Mouse (Mus musculus) T-helper 1 cell (primary cell): Measurements from ENCODE around the gene Pcbd1.
"Not testable (repeated sequence)": the region's sequence is repeated elsewhere in the genome, so short reads cannot be mapped to it uniquely, and the experiment has no call there.

ENCODE experiments used
- in situ Hi-C: fragments of 300-600 bp; cut with MboI, MseI; formaldehyde crosslinking; loops from one replicate; pipeline ENCODE4 v1.15.1; 2025; ENCODE audit warnings: high pct_unique_total_duplicates

The Pcbd1 gene

DNA sequence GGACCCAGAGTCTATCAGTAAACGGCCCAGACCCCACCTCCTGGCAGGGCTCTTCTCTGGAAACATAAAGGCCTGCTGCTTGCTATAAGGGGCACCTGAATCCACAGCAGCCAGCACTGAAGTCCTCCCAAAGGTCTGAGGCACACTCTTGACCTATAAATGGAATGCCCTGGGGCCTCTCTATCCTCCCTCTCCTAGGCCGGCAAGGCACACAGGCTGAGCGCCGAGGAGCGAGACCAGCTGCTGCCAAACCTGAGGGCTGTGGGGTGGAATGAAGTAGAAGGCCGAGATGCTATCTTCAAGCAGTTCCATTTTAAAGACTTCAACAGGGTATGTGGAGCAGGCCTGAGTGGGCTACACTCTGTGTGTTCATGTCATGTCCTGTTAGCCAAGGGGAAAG, 2.7 kb downstream of the Pcbd1 start:
- in situ Hi-C loops: no loop called here

DNA sequence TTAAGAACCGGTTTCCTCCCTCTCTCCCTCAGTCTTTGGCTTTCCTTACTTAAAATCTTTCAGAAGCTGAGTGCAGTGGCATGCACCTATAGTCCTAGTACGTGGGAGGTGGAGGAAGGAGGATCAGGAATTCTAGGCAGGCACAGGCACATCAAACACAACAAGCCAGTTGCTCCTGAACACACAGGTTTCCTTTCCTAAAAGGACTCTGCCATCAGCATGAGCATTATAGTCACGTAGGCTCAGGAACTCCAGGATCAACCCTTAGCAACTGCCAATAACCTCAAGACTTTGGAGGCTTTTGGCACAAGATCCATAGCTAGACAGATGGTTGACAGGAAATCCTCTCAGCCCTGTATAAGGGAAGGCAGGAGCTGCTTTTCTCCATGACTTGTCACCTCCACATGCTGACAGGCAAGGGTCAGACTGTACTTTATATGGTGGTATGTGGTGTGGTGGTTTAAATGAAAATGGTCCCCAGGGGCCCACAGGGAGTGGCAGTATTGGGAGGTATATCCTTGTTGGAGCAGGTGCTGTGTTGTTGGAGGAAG, 14.5 kb downstream of the Pcbd1 start:
- in situ Hi-C loops: no loop called here

DNA sequence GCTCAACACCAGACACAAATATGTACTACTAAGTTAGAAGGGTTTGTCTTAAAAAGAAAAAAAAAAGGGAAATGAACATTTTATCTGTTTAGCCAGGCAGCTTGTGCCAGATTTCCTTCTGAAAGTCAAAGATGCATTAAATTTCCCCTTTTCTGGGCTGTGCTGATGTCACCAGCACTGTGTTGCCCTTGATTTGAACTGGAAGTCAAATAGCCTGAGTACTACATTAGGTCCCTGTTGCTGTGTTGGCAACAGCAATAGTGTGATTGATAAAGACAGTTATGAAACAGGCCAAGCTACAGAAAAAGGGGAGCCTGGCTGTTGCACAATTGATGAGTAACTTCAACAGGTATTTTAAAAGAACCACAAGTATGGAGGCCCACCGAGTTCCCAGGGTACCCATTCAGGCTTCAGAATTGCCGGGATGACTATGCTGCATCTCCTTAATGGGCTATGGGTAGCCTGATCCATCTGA, 25.2 kb downstream of the Pcbd1 start:
- in situ Hi-C loops: no loop called here

DNA sequence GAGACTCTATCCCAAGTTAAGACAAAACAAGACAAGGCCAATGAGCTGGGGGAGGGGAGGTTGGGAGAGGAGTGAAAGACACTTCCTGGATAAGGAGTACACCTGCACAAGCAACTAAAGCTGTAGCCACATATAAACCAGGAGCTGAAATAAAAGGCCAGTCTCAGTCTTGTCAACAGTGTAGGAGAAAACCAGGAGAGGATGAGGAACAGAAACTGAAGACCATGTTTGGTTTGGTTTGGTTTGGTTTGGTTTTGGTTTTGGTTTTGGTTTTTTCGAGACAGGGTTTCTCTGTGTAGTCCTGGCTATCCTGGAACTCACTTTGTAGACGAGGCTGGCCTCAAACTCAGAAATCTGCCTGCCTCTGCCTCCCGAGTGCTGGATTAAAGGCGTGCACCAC, 32.6 kb downstream of the Pcbd1 start:
- in situ Hi-C loops: not testable (repeated sequence)

DNA sequence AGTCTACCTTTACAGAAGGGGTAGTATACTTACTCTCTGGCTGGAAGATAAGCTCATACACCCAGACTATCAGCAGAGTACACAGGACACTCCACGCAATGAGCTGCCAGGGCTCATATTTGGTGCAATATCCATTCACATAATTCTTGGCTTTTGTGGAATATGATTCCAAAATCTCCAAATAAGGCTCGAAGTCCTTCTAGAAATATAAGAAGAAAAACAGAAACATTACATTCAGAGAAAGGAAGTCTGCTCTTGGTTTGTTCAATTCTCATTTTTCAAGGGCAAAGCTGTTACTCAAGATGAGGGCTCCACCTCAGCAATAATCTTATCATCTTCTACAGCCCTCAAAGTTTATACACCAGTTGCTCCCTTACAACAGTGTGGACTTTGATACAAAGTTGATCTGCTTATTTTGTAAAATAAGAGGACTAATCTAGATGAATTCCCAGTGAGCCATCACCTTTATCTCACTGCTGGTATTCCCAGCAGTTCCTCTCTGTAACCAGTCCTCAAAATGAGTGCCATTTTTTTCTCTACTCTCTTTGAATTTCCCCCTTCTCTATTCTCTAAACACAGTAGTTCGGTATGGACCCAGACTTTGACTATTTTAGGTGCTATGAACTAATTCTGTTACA, 34.3 kb downstream of the Pcbd1 start:
- in situ Hi-C loops: no loop called here

DNA sequence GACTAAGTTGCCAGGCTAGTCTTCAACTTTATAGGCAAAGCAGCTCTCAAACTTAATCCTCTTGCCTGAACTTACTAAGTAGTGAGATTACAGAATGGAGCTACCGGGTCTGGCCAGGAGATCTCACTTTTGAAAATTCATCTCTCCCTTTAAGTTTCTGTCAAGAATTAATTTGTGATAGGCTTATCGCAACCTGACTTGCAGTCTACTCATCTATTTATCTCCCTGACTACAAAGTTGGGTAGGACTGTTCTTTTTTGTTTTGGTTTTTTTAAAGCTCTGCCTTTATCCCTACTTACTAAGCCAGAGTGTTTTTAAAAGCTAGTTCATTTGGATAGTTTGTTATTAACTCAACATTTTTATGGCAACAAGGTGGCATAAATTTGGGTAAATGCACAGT, 35.3 kb downstream of the Pcbd1 start:
- in situ Hi-C loops: no loop called here

DNA sequence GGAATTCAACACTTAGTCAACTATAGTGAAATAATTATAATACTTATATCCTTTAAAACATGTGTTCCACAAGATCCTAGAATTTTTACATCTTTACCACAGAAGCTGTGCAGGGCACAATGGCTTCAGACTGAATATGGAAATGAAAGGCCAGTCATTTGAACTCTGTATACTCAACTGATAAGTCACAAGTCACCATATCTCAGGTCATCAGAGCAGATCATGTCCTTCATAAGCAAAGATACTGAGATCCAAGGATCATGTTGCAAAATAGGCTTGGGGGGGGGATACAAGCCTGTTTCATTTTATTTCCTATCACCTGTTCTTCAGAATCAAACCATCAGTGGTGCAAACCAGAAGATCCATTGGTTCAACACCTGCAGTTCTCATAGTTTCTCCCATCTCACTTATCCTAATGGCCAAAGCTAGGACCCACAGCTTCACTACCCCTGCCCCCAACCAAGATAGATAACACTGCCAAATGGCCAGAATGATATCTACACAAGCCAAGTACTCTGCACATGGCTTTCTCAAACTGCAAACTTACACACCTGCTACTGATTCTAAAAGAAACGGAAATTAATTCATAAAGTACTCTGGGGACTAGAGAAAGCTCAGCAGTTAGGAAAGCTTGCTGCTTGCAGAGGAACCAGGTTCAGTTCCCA, 39.7 kb downstream of the Pcbd1 start:
- in situ Hi-C loops: no loop called here

DNA sequence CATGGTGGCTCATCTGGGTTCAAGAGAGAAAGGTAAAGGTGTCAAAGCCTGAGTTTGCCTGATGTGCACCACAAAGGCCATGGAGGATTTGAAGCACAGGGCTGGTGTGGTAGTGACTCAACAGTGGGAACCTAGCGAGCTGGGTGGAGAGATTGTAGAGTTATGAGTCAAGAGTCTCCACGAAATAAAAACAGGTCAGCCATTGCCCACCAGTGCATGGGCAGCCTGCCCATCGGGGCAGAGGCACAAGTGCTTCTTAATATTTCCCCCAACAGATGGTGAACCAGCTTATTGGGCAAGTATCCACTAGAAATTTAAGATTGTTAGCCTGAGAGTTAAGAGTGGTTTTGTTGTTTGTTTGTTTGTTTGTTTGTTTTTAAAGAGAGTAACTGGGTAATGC, 41.8 kb downstream of the Pcbd1 start:
- in situ Hi-C loops: no loop called here

DNA sequence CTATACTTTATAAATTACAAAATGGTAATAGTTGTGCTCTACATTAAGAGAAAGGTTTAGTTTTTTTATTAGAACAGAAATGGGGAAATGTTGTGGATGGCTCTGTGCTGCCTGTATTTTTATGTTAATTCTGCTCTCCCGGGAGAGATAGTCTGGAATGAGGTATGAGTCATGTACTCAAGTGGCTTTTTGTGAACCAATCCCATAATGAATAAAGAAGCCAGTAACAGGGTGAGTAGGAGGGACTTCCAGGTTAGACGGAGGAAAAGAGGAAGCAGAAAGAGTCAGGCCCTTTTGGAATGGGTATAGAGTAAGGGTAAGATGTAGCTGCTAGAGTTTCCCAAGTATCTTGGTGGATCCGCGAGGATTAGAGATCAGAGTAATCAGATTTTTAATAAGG, 44.9 kb downstream of the Pcbd1 start:
- in situ Hi-C loops: no loop called here

DNA sequence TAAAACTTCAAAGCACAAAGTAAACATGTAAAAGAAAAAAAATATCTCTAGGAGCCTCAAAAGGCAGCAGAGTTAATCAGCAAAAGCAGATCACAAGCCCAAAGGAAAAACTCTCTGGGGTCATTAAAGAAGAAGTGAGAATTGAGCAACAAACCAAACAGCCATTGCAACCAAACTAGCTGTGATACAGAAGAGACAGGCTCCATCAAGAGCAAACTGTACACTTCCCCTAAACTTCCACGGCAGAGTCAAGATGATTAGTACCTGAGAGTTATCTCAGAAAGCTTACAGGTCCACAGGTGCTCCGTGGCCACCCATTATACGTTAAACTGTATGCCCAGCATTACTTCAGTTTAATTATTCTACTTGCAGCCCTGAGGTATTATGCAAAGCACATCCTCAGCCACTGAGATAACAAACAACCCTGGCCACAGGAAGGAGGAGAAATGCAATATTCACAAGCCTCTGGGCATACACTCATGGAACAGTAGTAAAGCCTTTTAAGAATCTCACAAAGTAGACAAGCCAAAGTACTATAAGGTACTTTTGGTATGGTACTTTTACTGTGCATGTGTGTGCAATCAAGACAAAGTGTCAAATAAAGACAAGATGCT, 46.2 kb downstream of the Pcbd1 start:
- in situ Hi-C loops: no loop called here

DNA sequence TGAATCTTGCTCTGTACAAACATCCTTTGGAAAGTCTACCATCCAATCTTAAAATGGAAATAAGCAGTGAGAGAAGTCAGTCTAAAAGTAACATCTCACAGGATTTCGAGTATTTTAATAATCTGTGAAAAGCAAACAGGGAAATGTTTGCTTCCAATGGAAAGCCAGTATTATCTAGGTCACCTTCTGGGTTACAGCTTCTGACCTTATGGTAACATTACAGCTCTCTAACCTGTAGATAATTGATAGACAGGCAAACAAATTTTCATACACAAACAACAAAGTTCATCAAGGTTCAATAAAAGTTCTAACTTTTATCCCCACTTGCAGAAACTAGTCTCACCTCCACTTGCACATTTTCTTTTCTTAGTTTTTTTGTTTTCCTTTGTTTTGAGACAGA, 48.4 kb downstream of the Pcbd1 start:
- in situ Hi-C loops: no loop called here

DNA sequence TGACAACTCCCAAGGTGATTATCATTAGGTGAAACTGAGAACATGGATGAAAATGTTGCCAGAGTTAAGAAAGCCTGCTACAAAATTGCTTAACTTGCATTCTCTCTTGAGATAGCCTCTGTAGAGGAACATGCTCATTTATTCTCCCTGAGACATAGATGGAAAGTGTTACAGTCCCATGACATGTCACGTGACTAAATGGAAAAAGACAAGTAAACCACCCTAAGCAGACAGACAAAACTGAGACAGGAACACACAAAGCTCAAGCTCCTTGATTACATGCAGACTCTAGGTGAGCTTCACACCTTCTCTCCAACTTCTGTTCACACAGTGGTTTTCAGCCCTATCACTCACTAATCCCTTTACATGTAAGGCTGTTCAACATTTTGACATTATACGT, 54.2 kb downstream of the Pcbd1 start:
- in situ Hi-C loops: no loop called here
